Mouse (Mus musculus) erythroblast, embryonic 14.5 days (primary cell): ENCODE results near the gene Junb.

ENCODE experiments used
- GATA1 ChIP-seq: IDR thresholded peaks from 2 replicates; pipeline ENCODE4 v1.6.1; 2012; ENCODE audit warnings: low read length, inconsistent platforms, mixed read lengths
- TAL1 ChIP-seq: IDR thresholded peaks from 3 replicates; pipeline ENCODE4 v1.6.1; 2012; ENCODE audit warnings: low read length, inconsistent platforms, mixed read lengths

DNA sequence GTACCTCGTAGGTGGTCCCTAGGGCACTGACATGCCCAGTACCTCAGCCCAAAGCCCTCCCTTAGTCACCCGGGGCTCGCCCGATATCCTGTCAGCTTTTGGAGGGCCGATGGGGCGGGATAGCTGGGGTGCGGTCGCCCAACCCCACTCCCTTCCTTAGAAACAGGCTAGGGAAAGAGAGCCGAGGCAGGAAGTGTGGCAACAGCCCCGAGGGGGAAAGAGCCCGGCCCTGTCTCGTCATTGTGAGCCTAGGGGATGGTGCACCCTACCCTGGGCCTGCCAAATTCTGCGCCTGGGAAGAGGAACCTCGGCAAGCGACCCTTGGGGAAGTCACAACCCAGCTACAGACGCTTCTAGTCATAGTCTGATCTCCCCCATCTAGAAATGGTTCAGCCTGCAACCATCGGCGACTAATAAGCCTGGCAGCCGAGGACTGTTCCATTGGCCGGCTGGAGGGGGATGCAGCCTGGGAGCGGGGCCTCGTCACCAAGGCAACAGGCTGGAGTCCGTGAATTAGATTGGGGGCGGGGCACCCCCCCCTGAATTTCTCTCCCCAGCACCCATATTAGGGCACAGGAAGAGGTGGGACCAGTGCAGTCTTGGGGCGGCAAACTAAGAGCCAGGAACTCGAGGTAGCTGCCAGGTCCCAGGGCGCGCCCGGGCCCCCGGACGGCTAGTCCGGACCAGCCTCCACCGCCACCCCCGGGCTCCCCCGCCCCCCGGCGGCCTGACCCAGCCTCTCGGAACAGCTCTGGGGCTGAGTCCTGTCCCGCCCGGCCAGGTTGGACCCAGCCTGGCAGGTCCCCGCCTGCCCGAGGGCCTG lies 1.3 kb upstream of the Junb start:
- TF ChIP-seq GATA1 (no peak), TAL1 (no peak)
